ENCODE assay signal across 8 mouse cellular contexts in genomic region chr2:145168405-145168971, GRCm38 (mm10). TPM values are rescaled to one million over a fixed set of nuclear protein-coding genes. Genes with fewer than 3 reads are reported as not detected.
DNase-seq lines count a peak whose midpoint lies in the region; ATAC-seq and TF ChIP-seq lines count a peak whose summit lies in the region.

No protein-coding gene starts in this region.

- intact Hi-C loops in heart, postnatal 14 days (cut with DNase I) = loop anchor here (5.0 to 10.0 kb wide), 2 partner anchors 119 to 534 kb away; no protein-coding TSS in a partner anchor

- H3K27ac ChIP-seq in heart, embryonic 15.5 days = peak overlapping the region; percentile 63; the same call in 1 of the 2 replicates
- no peak overlapping the region for H3K27ac ChIP-seq in ES-E14 (ENCODE audit: insufficient read depth, low read depth, low read length, poor library complexity, severe bottlenecking)
- peak overlapping the region; percentile 8; the same call in 1 of the 2 replicates for H3K27ac ChIP-seq in forebrain, embryonic 16.5 days (ENCODE audit: low read length)
- H3K27ac ChIP-seq in liver, embryonic 11.5 days (ENCODE audit: low read depth, low read length) = peak overlapping the region; percentile 52; the same call in 1 of the 2 replicates
- peak overlapping the region; percentile 77 for H3K27ac ChIP-seq in stomach, embryonic 15.5 days

- no peaks in the 10 kb centered on the region for H3K9me3 ChIP-seq in heart, embryonic 15.5 days (replicated peaks)
- no peaks in the 10 kb centered on the region for H3K9me3 ChIP-seq in ES-E14 (ENCODE audit: control insufficient read depth, insufficient read depth, low read depth, low read length)
- H3K9me3 ChIP-seq in forebrain, embryonic 16.5 days (ENCODE audit: control insufficient read depth, low read length) = no peaks in the 10 kb centered on the region
- H3K9me3 ChIP-seq in liver, embryonic 11.5 days (ENCODE audit: control insufficient read depth, low read length) = no peaks in the 10 kb centered on the region
- no peaks in the 10 kb centered on the region for H3K9me3 ChIP-seq in stomach, embryonic 15.5 days

- H3K27me3 ChIP-seq in heart, embryonic 15.5 days = peaks cover 5% of the 10 kb centered on the region
- no peaks in the 10 kb centered on the region; the same call in 1 of the 2 replicates for H3K27me3 ChIP-seq in forebrain, embryonic 16.5 days (replicated peaks; ENCODE audit: control insufficient read depth, insufficient read depth, low read length)
- no peaks in the 10 kb centered on the region for H3K27me3 ChIP-seq in liver, embryonic 11.5 days (replicated peaks; ENCODE audit: control insufficient read depth, insufficient read depth, low read length)
- 0 out of 2 replicates have a peak, but pooled peaks cover 7% of the 10 kb centered on the region for H3K27me3 ChIP-seq in stomach, embryonic 15.5 days (replicated peaks)

- no peak for ATAC-seq in heart, embryonic 15.5 days (replicated peaks; ENCODE audit: insufficient number of reproducible peaks, insufficient read depth, low FRiP score, low read depth)
- ATAC-seq in forebrain, embryonic 16.5 days = no peak; the same call in 1 of the 2 replicates
- ATAC-seq in liver, embryonic 11.5 days (replicated peaks; ENCODE audit: low FRiP score) = peak; percentile 25
- peak; percentile 20; the same call in 1 of the 2 replicates for ATAC-seq in stomach, embryonic 15.5 days (ENCODE audit: insufficient read depth, low FRiP score, low read depth)

- no peaks in the 10 kb centered on the region for H3K36me3 ChIP-seq in heart, embryonic 15.5 days
- no peaks in the 10 kb centered on the region for H3K36me3 ChIP-seq in ES-E14 (ENCODE audit: control insufficient read depth, insufficient read depth, low read length, poor library complexity, severe bottlenecking)
- no peaks in the 10 kb centered on the region for H3K36me3 ChIP-seq in forebrain, embryonic 16.5 days (ENCODE audit: control insufficient read depth, insufficient read depth)
- no peaks in the 10 kb centered on the region for H3K36me3 ChIP-seq in liver, embryonic 11.5 days (ENCODE audit: control insufficient read depth, insufficient read depth, low read length)
- no peaks in the 10 kb centered on the region for H3K36me3 ChIP-seq in stomach, embryonic 15.5 days

- H3K9ac ChIP-seq in heart, embryonic 15.5 days = peak overlapping the region; percentile 75
- H3K9ac ChIP-seq in ES-E14 (ENCODE audit: insufficient read depth, low read depth, low read length, poor library complexity, severe bottlenecking) = no peak overlapping the region
- H3K9ac ChIP-seq in forebrain, embryonic 16.5 days (replicated peaks; ENCODE audit: low read depth, low read length) = peak overlapping the region; percentile 73
- H3K9ac ChIP-seq in liver, embryonic 11.5 days (ENCODE audit: low read depth, low read length) = peak overlapping the region; percentile 31; the same call in 1 of the 2 replicates
- H3K9ac ChIP-seq in stomach, embryonic 15.5 days = peak overlapping the region; percentile 48

- 10% methylated on average over 10 of the region's 10 CpGs for WGBS in heart, embryonic 15.5 days
- 6% methylated on average over 10 of the region's 10 CpGs for WGBS in forebrain, embryonic 16.5 days
- 4% methylated on average over 10 of the region's 10 CpGs for WGBS in liver, embryonic 11.5 days
- 9% methylated on average over 10 of the region's 10 CpGs for WGBS in stomach, embryonic 15.5 days

- peak overlapping the region; percentile 74 for H3K4me3 ChIP-seq in heart, embryonic 15.5 days
- peak overlapping the region; percentile 66 to 92 for H3K4me3 ChIP-seq in ES-E14 (ENCODE audit: insufficient read depth in 1 of 2, low read depth in 1 of 2, low read length in 2 of 2, poor library complexity in 1 of 2, severe bottlenecking in 1 of 2)
- H3K4me3 ChIP-seq in forebrain, embryonic 16.5 days (replicated peaks; ENCODE audit: low read length) = peak overlapping the region; percentile 68
- peak overlapping the region; percentile 60 for H3K4me3 ChIP-seq in liver, embryonic 11.5 days (ENCODE audit: low read depth, low read length)
- H3K4me3 ChIP-seq in stomach, embryonic 15.5 days (replicated peaks) = peak overlapping the region; percentile 67

- in situ Hi-C loops in ES-E14 (cut with MboI; ENCODE audit: low sequenced_read_pairs in 2 of 2, unreplicated experiment in 2 of 2) = no loop called here

- DNase-seq in heart, postnatal 14 days = no peak
- DNase-seq in ES-E14 (ENCODE audit: low read depth, low spot score) = no peak
- DNase-seq in liver, embryonic 11.5 days (ENCODE audit: low spot score) = no peak
- no peak for DNase-seq in urinary bladder, postnatal 25 days (ENCODE audit: low spot score)
- DNase-seq in gastrocnemius, adult 18-20 months (ENCODE audit: low spot score) = no peak

- peaks cover 9% of the 10 kb centered on the region for H3K4me1 ChIP-seq in heart, embryonic 15.5 days (replicated peaks)
- 0 out of 4 replicates have a peak, but pooled peaks cover 0 to 2% of the 10 kb centered on the region in 2 experiments for H3K4me1 ChIP-seq in ES-E14 (ENCODE audit: control insufficient read depth in 2 of 2, insufficient read depth in 2 of 2, low read length in 2 of 2, poor library complexity in 1 of 2)
- peaks cover 11% of the 10 kb centered on the region for H3K4me1 ChIP-seq in forebrain, embryonic 16.5 days (replicated peaks; ENCODE audit: control insufficient read depth, insufficient read depth, low read length)
- no peaks in the 10 kb centered on the region for H3K4me1 ChIP-seq in liver, embryonic 11.5 days (replicated peaks; ENCODE audit: control insufficient read depth, insufficient read depth, low read length)
- no peaks in the 10 kb centered on the region for H3K4me1 ChIP-seq in stomach, embryonic 15.5 days

- peak overlapping the region; percentile 97 for H3K4me2 ChIP-seq in heart, embryonic 15.5 days
- peak overlapping the region; percentile 86 for H3K4me2 ChIP-seq in forebrain, embryonic 16.5 days (ENCODE audit: low read length)
- H3K4me2 ChIP-seq in liver, embryonic 11.5 days = peak overlapping the region; percentile 88
- peak overlapping the region; percentile 85 for H3K4me2 ChIP-seq in stomach, embryonic 15.5 days

TF ChIP-seq in ES-E14, 5 proteins besides CTCF, POLR2A, EP300 and RAD21:
- no peak for TF ChIP-seq ZC3H11A (IDR thresholded peaks at IDR 0.05; ENCODE audit: borderline replicate concordance, low read depth, low read length)
- no peak for TF ChIP-seq MAFK (IDR thresholded peaks at IDR 0.05; ENCODE audit: insufficient read depth, low read depth, low read length)
- no peak for TF ChIP-seq CHD2 (IDR thresholded peaks at IDR 0.05; ENCODE audit: low read depth, low read length)
- TF ChIP-seq ZNF384 (IDR thresholded peaks at IDR 0.05; ENCODE audit: low read depth, low read length) = no peak
- no peak for TF ChIP-seq HCFC1 (IDR thresholded peaks at IDR 0.05; ENCODE audit: borderline replicate concordance, insufficient read depth, low read length)

RNA-seq across cellular contexts. Expression of gene Slc24a3, which starts 0.9 kb away (rescaled TPM):
- polyA plus RNA-seq in heart, embryonic 15.5 days (2015; fragmentation: Nextera tagmentation; extraction: Ambion mirVana) = 1.8 and 2.2 TPM in 2 replicates
- 1 to 10 TPM; 3.7 to 4.2 TPM for total RNA-seq in heart, postnatal 14 days (2021)
- total RNA-seq in ES-E14 (2012; rRNA removed) = 0.48 and 0.98 TPM in 2 replicates
- 5.0 and 8.0 TPM in 2 replicates for polyA plus RNA-seq in forebrain, embryonic 16.5 days (2015; fragmentation: Nextera tagmentation; extraction: Ambion mirVana)
- 2.1 and 2.4 TPM in 2 replicates for polyA plus RNA-seq in liver, embryonic 11.5 days (2014; fragmentation: Nextera tagmentation; extraction: Ambion mirVana)
- polyA plus RNA-seq in stomach, embryonic 15.5 days (2015; fragmentation: Nextera tagmentation; extraction: Ambion mirVana) = 5.4 and 5.8 TPM in 2 replicates
- 1 to 10 TPM in 1 of 2 experiments, under 1 TPM in 1; 0.89 to 1.4 TPM for total RNA-seq in gastrocnemius, adult 18-20 months (2021)

Comparison
In these comparisons a context has a peak if more than half of its experiments do, and no peak if none do; other contexts are left out.
1. ATAC-seq: peak in liver, embryonic 11.5 days (single experiment) and stomach, embryonic 15.5 days (single experiment); none in heart, embryonic 15.5 days (single experiment) and forebrain, embryonic 16.5 days (single experiment).
2. Peak in every context shown above with its lines, with median percentiles within 50 percentile points of each other: H3K4me2 ChIP-seq and H3K4me3 ChIP-seq.